Mouse (Mus musculus): Measurements from ENCODE around the gene Taf1d. TPM values are rescaled to one million over a fixed set of nuclear protein-coding genes. Genes with fewer than 3 reads are reported as not detected.
"Not testable (repeated sequence)": the region's sequence is repeated elsewhere in the genome, so short reads cannot be mapped to it uniquely, and the experiment has no call there.

Taf1d gene
- polyA plus RNA-seq, 1 experiment: 65.1 TPM

- DNase-seq (ENCODE audit: low spot score): no peak
Observed at GRCm38 (mm10) chr9:15308254-15308653, 2.2 kb downstream of the Taf1d start.

- DNase-seq (ENCODE audit: low spot score): no peak
Observed at GRCm38 (mm10) chr9:15309425-15309824, 3.4 kb downstream of the Taf1d start.

- DNase-seq (ENCODE audit: low spot score): no peak
Observed at GRCm38 (mm10) chr9:15310179-15310578, 4.2 kb downstream of the Taf1d start.

- no peak for DNase-seq (ENCODE audit: low spot score)
Observed at GRCm38 (mm10) chr9:15312054-15312735, 6.2 kb downstream of the Taf1d start.

GRCm38 (mm10) chr9:15313633-15314032 is 7.6 kb downstream of the Taf1d start:
- no peak for DNase-seq (ENCODE audit: low spot score)

GRCm38 (mm10) chr9:15314619-15315018 is 8.6 kb downstream of the Taf1d start:
- DNase-seq (ENCODE audit: low spot score): no peak

- not testable (repeated sequence) for DNase-seq (ENCODE audit: low spot score)
Observed at GRCm38 (mm10) chr9:15316296-15316695, 10.3 kb downstream of the Taf1d start.

- no peak for DNase-seq (ENCODE audit: low spot score)
Observed at GRCm38 (mm10) chr9:15317223-15318169, 11.5 kb downstream of the Taf1d start.

- no peak for DNase-seq (ENCODE audit: low spot score)
Observed at GRCm38 (mm10) chr9:15318170-15318742, 12.2 kb downstream of the Taf1d start.

GRCm38 (mm10) chr9:15337776-15338175 is 31.8 kb downstream of the Taf1d start:
- DNase-seq (ENCODE audit: low spot score): no peak

- no peak for DNase-seq (ENCODE audit: low spot score)
Observed at GRCm38 (mm10) chr9:15349925-15350324, 43.9 kb downstream of the Taf1d start.

GRCm38 (mm10) chr9:15356916-15357483 is 51.0 kb downstream of the Taf1d start:
- DNase-seq (ENCODE audit: low spot score): no peak

- peak; percentile 95 for DNase-seq (ENCODE audit: low spot score)
Observed at GRCm38 (mm10) chr9:15357484-15358275, 51.7 kb downstream of the Taf1d start, which contains the start of gene Cep295. TSS of gene Cep295 (minus strand) at chr9:15357788.

- no peak for DNase-seq (ENCODE audit: low spot score)
Observed at GRCm38 (mm10) chr9:15364843-15365242, 58.8 kb downstream of the Taf1d start.

GRCm38 (mm10) chr9:15365856-15366255 is 59.8 kb downstream of the Taf1d start:
- DNase-seq (ENCODE audit: low spot score): no peak

GRCm38 (mm10) chr9:15366260-15366659 is 60.2 kb downstream of the Taf1d start:
- no peak for DNase-seq (ENCODE audit: low spot score)

Other genes with a start within 250 kb of the Taf1d start
- 0.01 and 0.07 TPM in 2 replicates for gene Hephl1, start 194.1 kb upstream of the Taf1d start, polyA plus RNA-seq (2012; rRNA removed)
- gene Vstm5, start 67.2 kb upstream of the Taf1d start, polyA plus RNA-seq (2012; rRNA removed): 3.5 and 4.9 TPM in 2 replicates
- gene Med17, start 26.3 kb upstream of the Taf1d start, polyA plus RNA-seq (2012; rRNA removed): 35.6 and 42.1 TPM in 2 replicates
- gene 4931406C07Rik, start 234 bp downstream of the Taf1d start, polyA plus RNA-seq (2012; rRNA removed): 50.2 and 50.7 TPM in 2 replicates
- 12.1 and 13.7 TPM in 2 replicates for gene Cep295, start 51.6 kb downstream of the Taf1d start, polyA plus RNA-seq (2012; rRNA removed)
- gene Smco4, start 187.2 kb downstream of the Taf1d start, polyA plus RNA-seq (2012; rRNA removed): 14.6 and 16.8 TPM in 2 replicates